ENCODE assay signal across 8 mouse cellular contexts in genomic region chr11:32221225-32221950, GRCm38 (mm10). TPM values are rescaled to one million over a fixed set of nuclear protein-coding genes. Genes with fewer than 3 reads are reported as not detected.
DNase-seq lines count a peak whose midpoint lies in the region; ATAC-seq and TF ChIP-seq lines count a peak whose summit lies in the region.

No protein-coding gene starts in this region.

- TF ChIP-seq CTCF in thymus, adult 2 months (IDR thresholded peaks at IDR 0.05; ENCODE audit: borderline replicate concordance, control insufficient read depth, extremely low read depth, insufficient read depth, low read length, poor library complexity): no peak

- peak; percentile 23; the same call in 1 of the 2 replicates for ATAC-seq in common myeloid progenitor, adult 5-6 weeks (replicated peaks; ENCODE audit: low read depth, poor library complexity, severe bottlenecking)
- ATAC-seq in kidney, embryonic 14.5 days (ENCODE audit: low FRiP score, low TSS enrichment): peak; percentile 74
- ATAC-seq in stomach, embryonic 14.5 days (ENCODE audit: insufficient number of reproducible peaks, insufficient read depth, low FRiP score, low read depth): peak; percentile 67

- H3K9ac ChIP-seq in kidney, embryonic 14.5 days (ENCODE audit: low read depth, low read length): peak overlapping the region; percentile 95
- peak overlapping the region; percentile 86 for H3K9ac ChIP-seq in stomach, embryonic 14.5 days (replicated peaks; ENCODE audit: low read depth, low read length)

- no peak overlapping the region for H3K27ac ChIP-seq in thymus, adult 2 months (ENCODE audit: control insufficient read depth, insufficient read depth, low read length)
- peak overlapping the region; percentile 94 for H3K27ac ChIP-seq in kidney, embryonic 14.5 days (ENCODE audit: low read depth, low read length)
- peak overlapping the region; percentile 96 for H3K27ac ChIP-seq in stomach, embryonic 14.5 days (ENCODE audit: low read length)

- peak; percentile 16 for DNase-seq in thymus, adult 2 months
- no peak for DNase-seq in thymus, postnatal 36 days
- peak; percentile 99 for DNase-seq in heart, adult 11 months
- DNase-seq in lung, postnatal 14 days: peak; percentile 70
- no peak for DNase-seq in layer of hippocampus, adult 18-20 months (ENCODE audit: low spot score in 2 of 2)

- H3K36me3 ChIP-seq in thymus, adult 2 months (ENCODE audit: control insufficient read depth, insufficient read depth, low read length): no peaks in the 10 kb centered on the region
- no peaks in the 10 kb centered on the region for H3K36me3 ChIP-seq in kidney, embryonic 14.5 days (ENCODE audit: control insufficient read depth, insufficient read depth, low read length)
- H3K36me3 ChIP-seq in stomach, embryonic 14.5 days (ENCODE audit: control insufficient read depth, insufficient read depth, low read length): no peaks in the 10 kb centered on the region

- H3K4me3 ChIP-seq in thymus, adult 2 months (ENCODE audit: control insufficient read depth, insufficient read depth, low read length): peak overlapping the region; percentile 35
- peak overlapping the region; percentile 94 for H3K4me3 ChIP-seq in kidney, embryonic 14.5 days (ENCODE audit: low read length)
- H3K4me3 ChIP-seq in stomach, embryonic 14.5 days (ENCODE audit: low read depth, low read length): peak overlapping the region; percentile 82

- peak overlapping the region; percentile 93 for H3K4me2 ChIP-seq in kidney, embryonic 14.5 days (replicated peaks; ENCODE audit: low read depth, low read length)
- H3K4me2 ChIP-seq in stomach, embryonic 14.5 days (replicated peaks; ENCODE audit: low read depth, low read length): peak overlapping the region; percentile 68

- TF ChIP-seq POLR2A in thymus, adult 2 months (IDR thresholded peaks at IDR 0.05; ENCODE audit: control insufficient read depth, extremely low read depth, insufficient read depth, low read length, poor library complexity): 0 out of 2 replicates have a peak, but pooled peaks have one; percentile 30

- H3K4me1 ChIP-seq in thymus, adult 2 months (replicated peaks; ENCODE audit: control insufficient read depth, insufficient read depth, low read length): peaks cover 29% of the 10 kb centered on the region
- H3K4me1 ChIP-seq in kidney, embryonic 14.5 days (ENCODE audit: control insufficient read depth, insufficient read depth, low read length): peaks cover 45% of the 10 kb centered on the region
- H3K4me1 ChIP-seq in stomach, embryonic 14.5 days (ENCODE audit: control insufficient read depth, insufficient read depth, low read length): peaks cover 59% of the 10 kb centered on the region

- H3K27me3 ChIP-seq in thymus, adult 2 months (ENCODE audit: control insufficient read depth, insufficient read depth, low read length): peaks cover 25% of the 10 kb centered on the region
- H3K27me3 ChIP-seq in kidney, embryonic 14.5 days (ENCODE audit: control insufficient read depth, insufficient read depth, low read length): no peaks in the 10 kb centered on the region
- no peaks in the 10 kb centered on the region for H3K27me3 ChIP-seq in stomach, embryonic 14.5 days (ENCODE audit: control insufficient read depth, insufficient read depth, low read length)

- H3K9me3 ChIP-seq in kidney, embryonic 14.5 days (ENCODE audit: control insufficient read depth, low read length): no peaks in the 10 kb centered on the region
- no peaks in the 10 kb centered on the region for H3K9me3 ChIP-seq in stomach, embryonic 14.5 days (ENCODE audit: control insufficient read depth, low read depth, low read length)

- 6% methylated on average over 46 of the region's 46 CpGs for WGBS in thymus, adult 2 months
- 1% methylated on average over 46 of the region's 46 CpGs for WGBS in kidney, embryonic 14.5 days
- under 1% methylated on average over 40 of the region's 46 CpGs for WGBS in stomach, embryonic 14.5 days

RNA-seq across cellular contexts. Expression of gene Rhbdf1, which starts 0.7 kb away (rescaled TPM):
- polyA plus RNA-seq in thymus, adult 2 months (2012; rRNA removed): 29.9 and 44.9 TPM in 2 replicates
- total RNA-seq in common myeloid progenitor, adult 5-6 weeks (2017): 0.32 and 2.0 TPM in 2 replicates
- polyA plus RNA-seq in kidney, embryonic 14.5 days (2014; fragmentation: Nextera tagmentation; extraction: Ambion mirVana): 28.0 and 39.5 TPM in 2 replicates
- polyA plus RNA-seq in stomach, embryonic 14.5 days (2014; fragmentation: Nextera tagmentation; extraction: Ambion mirVana): 46.1 and 46.5 TPM in 2 replicates
- total RNA-seq in layer of hippocampus, adult 18-20 months (2021): 10 to 100 TPM; 10.3 to 14.5 TPM

RNA-seq across cellular contexts. Expression of gene Mpg, which starts 4.9 kb away (rescaled TPM):
- 21.0 and 25.5 TPM in 2 replicates for polyA plus RNA-seq in thymus, adult 2 months (2012; rRNA removed)
- 3.2 and 5.3 TPM in 2 replicates for total RNA-seq in common myeloid progenitor, adult 5-6 weeks (2017)
- polyA plus RNA-seq in kidney, embryonic 14.5 days (2014; fragmentation: Nextera tagmentation; extraction: Ambion mirVana): 35.6 and 39.8 TPM in 2 replicates
- polyA plus RNA-seq in stomach, embryonic 14.5 days (2014; fragmentation: Nextera tagmentation; extraction: Ambion mirVana): 37.9 and 38.4 TPM in 2 replicates
- total RNA-seq in layer of hippocampus, adult 18-20 months (2021): 10 to 100 TPM; 16.2 to 16.3 TPM

RNA-seq across cellular contexts. Expression of gene Snrnp25, which starts 16.2 kb away (rescaled TPM):
- polyA plus RNA-seq in thymus, adult 2 months (2012; rRNA removed): 56.3 and 66.1 TPM in 2 replicates
- total RNA-seq in common myeloid progenitor, adult 5-6 weeks (2017): 33.8 and 59.5 TPM in 2 replicates
- 71.7 and 90.6 TPM in 2 replicates for polyA plus RNA-seq in kidney, embryonic 14.5 days (2014; fragmentation: Nextera tagmentation; extraction: Ambion mirVana)
- 52.9 and 60.4 TPM in 2 replicates for polyA plus RNA-seq in stomach, embryonic 14.5 days (2014; fragmentation: Nextera tagmentation; extraction: Ambion mirVana)
- total RNA-seq in layer of hippocampus, adult 18-20 months (2021): 10 to 100 TPM; 25.0 to 28.1 TPM

RNA-seq across cellular contexts. Expression of gene Il9r, which starts 21.3 kb away (rescaled TPM):
- 16.4 and 19.9 TPM in 2 replicates for polyA plus RNA-seq in thymus, adult 2 months (2012; rRNA removed)
- not detected in 2 replicates for total RNA-seq in common myeloid progenitor, adult 5-6 weeks (2017)
- polyA plus RNA-seq in kidney, embryonic 14.5 days (2014; fragmentation: Nextera tagmentation; extraction: Ambion mirVana): not detected in 2 replicates
- 0.06 and 0.07 TPM in 2 replicates for polyA plus RNA-seq in stomach, embryonic 14.5 days (2014; fragmentation: Nextera tagmentation; extraction: Ambion mirVana)
- total RNA-seq in layer of hippocampus, adult 18-20 months (2021): not detected

RNA-seq across cellular contexts. Expression of gene Nprl3, which starts 46.1 kb away (rescaled TPM):
- 107 and 118 TPM in 2 replicates for polyA plus RNA-seq in thymus, adult 2 months (2012; rRNA removed)
- 7.7 and 19.6 TPM in 2 replicates for total RNA-seq in common myeloid progenitor, adult 5-6 weeks (2017)
- polyA plus RNA-seq in kidney, embryonic 14.5 days (2014; fragmentation: Nextera tagmentation; extraction: Ambion mirVana): 27.5 and 45.5 TPM in 2 replicates
- 38.8 and 41.0 TPM in 2 replicates for polyA plus RNA-seq in stomach, embryonic 14.5 days (2014; fragmentation: Nextera tagmentation; extraction: Ambion mirVana)
- total RNA-seq in layer of hippocampus, adult 18-20 months (2021): 10 to 100 TPM; 48.6 to 49.0 TPM

Comparison
In these comparisons a context has a peak if more than half of its experiments do, and no peak if none do; other contexts are left out.
1. DNase-seq: peak in thymus, adult 2 months (single experiment), heart, adult 11 months (single experiment) and lung, postnatal 14 days (single experiment); none in thymus, postnatal 36 days (0 of 2) and layer of hippocampus, adult 18-20 months (0 of 2).
2. H3K4me3 ChIP-seq: peak in every context shown above with its lines; median percentile 94 in kidney, embryonic 14.5 days; 82 in stomach, embryonic 14.5 days; 35 in thymus, adult 2 months.
3. ATAC-seq: peak in every context shown above with its lines; median percentile 74 in kidney, embryonic 14.5 days; 67 in stomach, embryonic 14.5 days; 23 in common myeloid progenitor, adult 5-6 weeks.